Mouse (Mus musculus) liver, postnatal 0 days (tissue): ENCODE measurements around the gene Inpp4a. TPM values are rescaled to one million over a fixed set of nuclear protein-coding genes. Genes with fewer than 3 reads are reported as not detected.

Experiments used
- ATAC-seq: fragments of 200-750 bp; cut with Nextera tagmentation; 2 replicates; pipeline ENCODE4 v1.8.0; 2017; ENCODE audit warnings: mild to moderate bottlenecking, moderate library complexity
- DNase-seq: peaks from one replicate; pipeline ENCODE4 v3.0.0-alpha.2; 2016
- H3K27ac ChIP-seq: fragments of 300-500 bp; sonication (generic); 2 replicates; pipeline ENCODE4 v1.5.1; 2014; ENCODE audit warnings: antibody characterized with exemption, moderate library complexity, mild to moderate bottlenecking, low read depth
- H3K27me3 ChIP-seq: fragments of 300-500 bp; sonication (generic); 2 replicates; pipeline ENCODE4 v1.6.1; 2014; ENCODE audit warnings: low read length, control low read depth, mixed read lengths; ENCODE audit not compliant: insufficient read depth
- H3K36me3 ChIP-seq: fragments of 300-500 bp; sonication (generic); replicated peaks from 2 replicates; pipeline ENCODE4 v1.6.1; 2014; ENCODE audit warnings: mild to moderate bottlenecking, control low read depth, low read length, moderate library complexity, mixed read lengths; ENCODE audit not compliant: insufficient read depth
- H3K4me1 ChIP-seq: fragments of 300-500 bp; sonication (generic); 2 replicates; pipeline ENCODE4 v1.6.1; 2014; ENCODE audit warnings: antibody characterized with exemption, mild to moderate bottlenecking, control low read depth; ENCODE audit not compliant: insufficient read depth
- H3K4me2 ChIP-seq: fragments of 300-500 bp; sonication (generic); 2 replicates; pipeline ENCODE4 v1.6.1; 2014; ENCODE audit warnings: low read depth, mild to moderate bottlenecking, low read length, moderate library complexity, mixed read lengths
- H3K4me3 ChIP-seq: fragments of 300-500 bp; sonication (generic); 2 replicates; pipeline ENCODE4 v1.5.1; 2014; ENCODE audit warnings: low read depth, low read length
- H3K9ac ChIP-seq: fragments of 300-500 bp; sonication (generic); replicated peaks from 2 replicates; pipeline ENCODE4 v1.6.1; 2014; ENCODE audit warnings: mild to moderate bottlenecking, moderate library complexity
- H3K9me3 ChIP-seq: fragments of 300-500 bp; sonication (generic); 2 replicates; pipeline ENCODE4 v1.6.1; 2016; ENCODE audit warnings: mild to moderate bottlenecking, control low read depth, low read length, mixed read lengths
- CTCF ChIP-seq: sonication (generic); IDR thresholded peaks from 2 replicates; pipeline ENCODE4 v1.5.1; 2016; ENCODE audit warnings: antibody characterized with exemption, low read depth
- EP300 ChIP-seq: IDR thresholded peaks from 2 replicates; pipeline ENCODE4 v1.6.1; 2016; ENCODE audit warnings: antibody characterized with exemption, low read depth, mild to moderate bottlenecking
- WGBS: fragments of 180-500 bp; shearing (Covaris S2); extraction: QIAGEN DNeasy Blood & Tissue Kit; methylation state at CpG from one replicate; pipeline ENCODE4 v1.1.7; 2014; ENCODE audit not compliant: insufficient replicate concordance; 5-methylcytosine and 5-hydroxymethylcytosine counted together
- polyA plus RNA-seq: library from polyadenylated mRNA; unstranded; fragments of >200 nt; fragmentation: Nextera tagmentation; extraction: Ambion mirVana; gene quantifications from 2 replicates; pipeline ENCODE4 v1.2.1, GENCODE M21; 2015

Inpp4a gene
- polyA plus RNA-seq, 1 experiment from 2014 or later: 6.7 TPM

DNA sequence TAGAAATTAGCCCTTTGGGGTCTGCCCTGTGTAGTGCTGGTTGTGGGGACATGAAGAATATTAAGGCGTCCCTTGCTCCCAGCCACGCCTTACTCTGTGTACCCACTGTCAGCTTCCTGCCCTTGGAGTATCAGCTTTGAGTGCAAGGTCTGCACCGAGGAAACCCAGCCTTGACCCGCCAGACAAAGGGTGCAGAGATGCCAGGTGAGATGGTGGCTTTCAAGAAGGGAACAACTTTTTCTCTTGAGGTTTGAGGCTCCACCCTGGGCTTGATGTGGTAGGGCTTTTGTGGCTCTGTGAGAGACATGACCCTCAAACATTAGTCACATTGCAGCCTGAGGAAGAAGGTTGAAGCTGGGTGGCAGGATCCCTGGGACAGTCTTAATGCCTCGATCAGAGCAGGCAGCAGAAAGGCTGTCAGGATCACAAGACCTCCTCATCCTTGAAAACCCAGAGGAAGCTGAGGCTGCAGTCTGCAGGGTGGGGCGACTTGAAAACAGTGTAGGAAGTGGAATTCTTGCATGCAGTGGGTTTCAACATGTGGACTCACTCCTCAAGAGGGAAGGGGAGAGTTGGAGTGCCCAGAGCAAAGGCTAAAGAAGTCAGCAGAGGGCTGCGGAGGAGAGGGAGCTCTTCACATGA, 18.1 kb downstream of the Inpp4a start:
- Histone ChIP-seq H3K27me3 (no peaks in the 10 kb centered on the region), H3K4me1 (peaks cover 58% of the 10 kb centered on the region), H3K4me3 (no peak overlapping the region), H3K4me2 (peak overlapping the region; percentile 42; the same call in 1 of the 2 replicates), H3K9me3 (no peaks in the 10 kb centered on the region), H3K27ac (peak overlapping the region; percentile 18; the same call in 1 of the 2 replicates), H3K36me3 (no peaks in the 10 kb centered on the region), H3K9ac (no peak overlapping the region)
- DNase-seq: no peak
- ATAC-seq: no peak
- TF ChIP-seq EP300 (no peak), CTCF (no peak)
- WGBS: 40% methylated on average over 7 of the region's 7 CpGs

DNA sequence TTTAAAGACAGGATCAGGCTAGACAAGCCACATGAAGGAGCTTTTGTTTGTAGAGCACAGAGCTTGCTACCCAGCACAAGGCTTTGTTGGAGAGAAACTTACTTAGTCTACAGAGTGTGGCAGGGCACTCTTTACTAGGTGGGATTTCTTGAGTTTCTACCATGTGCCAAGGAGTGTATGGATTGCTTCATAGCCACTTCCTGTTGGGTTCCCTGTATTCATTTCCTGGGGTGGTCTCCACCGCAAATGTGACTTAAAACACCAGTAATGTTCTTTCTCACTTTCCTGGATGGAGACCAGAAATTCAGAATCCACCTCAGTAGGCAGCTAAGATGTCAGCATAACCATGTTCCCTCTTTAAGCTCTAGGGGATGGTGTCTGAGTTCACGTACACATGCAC, 18.9 kb downstream of the Inpp4a start:
- no peak for TF ChIP-seq EP300
- TF ChIP-seq CTCF: no peak
- Histone ChIP-seq H3K4me1 (peaks cover 57% of the 10 kb centered on the region), H3K36me3 (no peaks in the 10 kb centered on the region), H3K4me3 (no peak overlapping the region), H3K4me2 (peak overlapping the region; percentile 42; the same call in 1 of the 2 replicates), H3K27me3 (no peaks in the 10 kb centered on the region), H3K9me3 (no peaks in the 10 kb centered on the region), H3K27ac (peak overlapping the region; percentile 11; the same call in 1 of the 2 replicates), H3K9ac (no peak overlapping the region)
- no peak for DNase-seq
- ATAC-seq: no peak
- 59% methylated on average over 2 of the region's 2 CpGs for WGBS

GRCm38 (mm10) chr1:37322690-37323089, 23.0 kb downstream of the Inpp4a start:
- Histone ChIP-seq H3K4me1 (peaks cover 27% of the 10 kb centered on the region), H3K4me3 (no peak overlapping the region), H3K9ac (no peak overlapping the region), H3K36me3 (no peaks in the 10 kb centered on the region), H3K9me3 (no peaks in the 10 kb centered on the region), H3K4me2 (no peak overlapping the region), H3K27me3 (no peaks in the 10 kb centered on the region), H3K27ac (no peak overlapping the region)
- TF ChIP-seq EP300 (no peak), CTCF (no peak)
- DNase-seq (no peak), ATAC-seq (no peak)
- 42% methylated on average over 2 of the region's 2 CpGs for WGBS

DNA sequence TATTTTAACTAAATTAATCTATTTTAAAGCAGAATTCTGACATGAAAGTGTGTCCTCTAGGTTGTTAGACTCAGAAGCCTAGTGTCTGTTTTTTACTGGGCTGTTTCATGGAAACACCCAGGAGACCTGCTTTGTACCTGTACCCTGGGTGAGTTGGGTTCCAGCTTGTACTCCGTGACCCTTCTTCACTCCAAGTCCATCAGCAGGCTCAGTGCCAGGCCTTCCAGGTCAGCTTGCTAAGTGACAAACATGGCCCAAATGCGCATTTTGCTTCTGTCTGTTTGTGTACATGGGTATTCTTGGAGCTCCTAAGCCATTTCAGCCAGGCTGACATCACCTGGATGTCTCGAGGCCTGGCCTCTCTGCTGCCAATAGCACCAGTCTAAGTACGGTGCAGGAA, 23.5 kb downstream of the Inpp4a start:
- Histone ChIP-seq H3K36me3 (no peaks in the 10 kb centered on the region), H3K4me3 (no peak overlapping the region), H3K4me1 (peaks cover 22% of the 10 kb centered on the region), H3K27me3 (no peaks in the 10 kb centered on the region), H3K9me3 (no peaks in the 10 kb centered on the region), H3K9ac (no peak overlapping the region), H3K4me2 (no peak overlapping the region), H3K27ac (no peak overlapping the region)
- no peak for TF ChIP-seq EP300
- no peak for TF ChIP-seq CTCF
- WGBS: 79% methylated on average over 4 of the region's 4 CpGs
- ATAC-seq (no peak), DNase-seq (no peak)

DNA sequence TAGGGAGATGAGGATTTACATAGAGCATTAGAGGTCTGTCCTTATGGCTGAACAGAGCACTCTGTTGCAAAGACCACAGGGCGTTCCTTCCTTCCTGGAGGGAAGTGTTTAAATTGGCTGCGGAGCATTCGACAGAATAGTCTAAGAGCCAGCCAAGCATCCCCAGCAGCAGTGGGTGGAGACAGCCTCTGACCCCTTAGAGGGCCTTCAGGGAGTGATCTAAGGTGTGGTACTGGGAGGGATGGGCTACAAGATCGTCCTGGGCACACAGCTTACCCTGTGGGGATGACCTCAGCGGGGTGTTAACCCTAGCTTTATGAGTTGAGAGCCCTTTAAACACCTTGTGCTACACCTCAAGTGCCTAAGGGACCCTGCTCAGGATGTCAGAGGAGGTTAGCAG, 24.9 kb downstream of the Inpp4a start:
- Histone ChIP-seq H3K27me3 (no peaks in the 10 kb centered on the region), H3K27ac (no peak overlapping the region), H3K4me3 (no peak overlapping the region), H3K4me2 (no peak overlapping the region), H3K36me3 (0 out of 2 replicates have a peak, but pooled peaks cover 4% of the 10 kb centered on the region), H3K9ac (peak overlapping the region; percentile 34; the same call in 1 of the 2 replicates), H3K4me1 (peaks cover 15% of the 10 kb centered on the region), H3K9me3 (no peaks in the 10 kb centered on the region)
- TF ChIP-seq EP300 (no peak), CTCF (no peak)
- 28% methylated on average over 5 of the region's 5 CpGs for WGBS
- ATAC-seq: no peak
- no peak for DNase-seq

- ATAC-seq: no peak
- no peak overlapping the region for H3K27ac ChIP-seq
Measured at GRCm38 (mm10) chr1:37327311-37327710, 27.6 kb downstream of the Inpp4a start.

More at GRCm38 (mm10) chr1:37327311-37327710, 27.6 kb downstream of the Inpp4a start:
- peaks cover 10% of the 10 kb centered on the region for H3K4me1 ChIP-seq
- no peaks in the 10 kb centered on the region for H3K9me3 ChIP-seq
- 0 out of 2 replicates have a peak, but pooled peaks cover 4% of the 10 kb centered on the region for H3K36me3 ChIP-seq
- H3K9ac ChIP-seq: no peak overlapping the region
- H3K27me3 ChIP-seq: no peaks in the 10 kb centered on the region
- no peak overlapping the region for H3K4me2 ChIP-seq
- WGBS: 73% methylated on average over 4 of the region's 4 CpGs
- TF ChIP-seq EP300: no peak
- no peak for TF ChIP-seq CTCF
- no peak overlapping the region for H3K4me3 ChIP-seq
- DNase-seq: no peak
